Mouse (Mus musculus) cerebellum, postnatal 36 days (tissue): Measurements from ENCODE around the gene Gm42957.
A peak's percentile ranks its signal among the peaks of the same experiment; 100 is the strongest.
"Not testable (repeated sequence)": the region's sequence is repeated elsewhere in the genome, so short reads cannot be mapped to it uniquely, and the experiment has no call there.

Experiments used
- DNase-seq, 2 experiments: peaks; one replicate each; pipeline ENCODE4 v3.0.0; 2021 to 2022; ENCODE audit warnings: mixed read lengths in 2 of 2

Gm42957 gene

DNA sequence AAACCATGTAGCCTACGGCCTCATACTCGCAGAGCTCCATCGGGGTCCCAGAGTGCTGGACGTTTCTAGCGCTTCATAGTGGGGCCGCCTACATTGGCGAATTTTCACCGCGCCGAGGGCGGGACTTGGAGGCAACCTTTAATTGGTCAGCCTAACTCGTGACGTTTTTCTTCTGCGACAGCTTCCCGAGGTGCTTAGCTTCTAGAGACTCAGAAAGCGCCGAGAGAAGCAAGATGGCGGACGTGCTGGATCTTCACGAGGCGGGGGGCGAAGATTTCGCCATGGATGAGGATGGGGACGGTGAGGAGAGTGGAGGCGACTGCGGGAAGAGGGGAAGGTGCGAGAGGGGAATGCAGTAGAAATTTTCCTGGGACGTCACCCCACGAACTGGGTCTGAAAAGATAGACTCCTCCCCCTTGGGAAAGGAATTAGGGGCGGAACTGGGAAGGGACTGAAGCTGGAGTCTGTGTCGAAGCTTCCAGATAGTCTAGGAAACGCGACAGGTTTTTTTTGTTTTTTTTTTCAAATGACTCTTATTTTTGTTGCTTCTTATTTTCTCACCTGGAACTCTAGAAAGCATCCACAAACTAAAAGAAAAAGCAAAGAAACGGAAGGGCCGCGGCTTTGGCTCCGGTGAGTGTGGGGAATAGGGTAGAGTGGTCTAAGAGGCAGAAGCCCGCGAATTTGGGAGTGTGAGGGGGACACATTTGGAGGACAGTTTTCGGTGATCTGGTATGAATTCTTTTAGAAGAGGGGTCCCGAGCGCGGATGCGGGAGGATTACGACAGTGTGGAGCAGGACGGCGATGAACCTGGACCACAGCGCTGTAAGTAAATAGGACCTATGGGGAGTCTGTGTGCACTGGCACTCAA is 5.3 kb upstream of the Gm42957 start, which contains the start of gene Rbm8a:
Gene Rbm8a, plus strand, starts transcription at position 205 of the 872 bp plus-strand sequence.
- DNase-seq: peak; percentile 95 to 98

DNA sequence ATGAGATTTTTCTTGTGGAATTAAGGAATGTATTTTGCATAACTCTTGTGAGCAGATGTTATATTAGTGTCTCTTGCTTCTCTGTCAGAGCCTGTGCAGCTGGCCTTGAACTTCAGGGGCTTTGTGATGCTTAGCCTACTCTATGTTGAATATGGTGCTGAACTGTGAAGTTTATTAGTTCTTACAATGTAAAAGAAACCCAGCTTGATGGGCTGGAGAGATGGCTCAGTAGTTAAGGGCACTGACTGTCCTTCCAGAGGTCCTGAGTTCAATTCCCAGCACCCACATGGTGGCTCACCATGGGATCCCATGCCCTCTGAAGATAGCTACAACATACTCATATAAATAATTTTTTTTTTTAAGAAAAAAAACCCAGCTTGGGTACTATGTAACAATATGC is 3.2 kb upstream of the Gm42957 start:
- DNase-seq: no peak

GRCm38 (mm10) chr3:96634015-96634414 is 1.3 kb upstream of the Gm42957 start:
- no peak for DNase-seq

DNA sequence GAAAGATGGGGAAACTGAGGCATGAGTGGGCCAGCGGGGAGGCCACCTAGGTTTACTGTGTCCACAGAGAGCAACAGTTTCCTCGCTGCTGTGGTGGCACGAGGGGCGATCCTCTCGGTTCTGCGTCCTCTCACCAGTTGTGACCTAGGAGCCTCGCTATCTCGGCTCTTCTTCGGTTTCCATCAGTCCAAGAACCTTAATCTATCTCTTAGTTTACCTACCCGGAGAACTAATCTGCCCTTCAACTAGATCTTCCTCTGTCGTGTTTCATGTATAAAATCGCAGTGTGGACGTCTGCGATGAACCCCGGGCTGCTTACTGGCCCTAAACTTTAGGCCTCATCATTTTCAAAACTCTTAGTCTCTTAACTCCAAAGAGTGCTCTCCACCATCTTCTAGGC is 632 bp downstream of the Gm42957 start:
- DNase-seq: no peak

DNA sequence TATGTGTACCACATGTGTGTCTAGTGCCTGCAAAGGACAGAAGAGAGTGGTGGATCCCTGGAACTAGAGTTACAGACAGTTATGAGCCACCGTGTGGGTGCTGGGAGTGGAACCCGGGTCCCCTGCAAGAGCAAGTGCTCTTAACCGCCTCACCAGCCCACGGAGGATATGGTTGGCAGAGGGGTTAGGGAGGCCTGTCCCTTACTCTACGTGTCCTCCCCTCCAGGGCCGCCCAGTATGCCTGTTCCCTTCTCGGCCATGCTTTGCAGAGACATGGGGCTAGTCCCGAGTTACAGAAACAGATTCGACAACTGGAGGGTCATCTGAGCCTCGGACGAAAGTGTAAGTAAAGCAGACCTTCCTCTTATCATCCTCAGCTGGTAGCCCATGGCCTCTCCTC is 1.2 kb downstream of the Gm42957 start:
- DNase-seq: no peak

DNA sequence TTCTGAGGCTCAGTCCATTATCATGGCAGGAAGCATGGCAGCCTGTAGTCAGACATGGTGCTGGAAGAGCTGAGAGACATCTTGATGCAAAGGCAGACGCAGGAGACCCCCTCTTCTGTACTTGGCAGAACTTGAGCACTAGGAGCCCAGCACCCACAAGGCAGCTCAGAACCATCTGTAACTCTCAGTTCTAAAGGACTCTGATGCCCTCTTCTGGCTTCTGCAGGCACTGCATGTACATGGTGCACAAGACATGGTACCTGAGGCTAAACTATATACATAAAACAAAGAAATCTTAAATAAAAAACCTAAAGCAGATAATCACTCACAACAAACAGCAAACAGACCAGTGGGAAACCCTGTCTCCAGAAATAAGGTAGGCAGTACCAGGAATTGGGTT is 3.9 kb downstream of the Gm42957 start:
- peak; percentile 70 to 74 for DNase-seq

DNA sequence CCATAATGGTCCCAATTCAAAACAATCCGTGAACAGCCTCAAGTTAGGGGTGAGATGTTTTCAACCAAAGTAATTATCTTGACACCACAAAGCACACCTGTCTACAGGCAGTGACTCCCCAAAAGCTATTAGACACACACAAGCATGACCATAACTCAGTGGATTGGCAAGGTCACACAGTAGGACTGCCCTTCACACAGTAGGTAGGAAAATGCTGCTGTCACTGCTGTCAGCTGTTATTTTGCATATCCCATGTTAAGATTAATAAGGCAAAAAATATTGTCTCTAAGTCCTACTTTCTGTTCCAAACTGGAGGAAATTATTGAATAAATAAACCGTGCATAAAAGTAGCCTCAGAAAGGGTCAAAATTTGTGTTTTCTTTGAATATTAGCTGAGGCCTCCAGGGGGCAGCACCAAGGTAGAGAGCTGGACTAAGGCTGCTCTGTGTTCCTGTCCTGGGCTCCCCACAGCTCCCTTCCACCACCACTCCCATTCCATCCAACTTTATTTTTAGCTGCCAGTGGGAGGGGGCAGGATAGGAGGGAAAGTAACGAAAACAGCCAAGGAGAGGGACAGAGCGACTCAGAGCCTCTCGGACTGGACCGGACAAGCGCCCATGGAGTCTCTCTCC is 9.9 kb downstream of the Gm42957 start, which contains the start of gene Itga10:
Gene Itga10, plus strand, starts transcription at position 567 of the 632 bp plus-strand sequence.
- DNase-seq: peak; percentile 43 to 47

DNA sequence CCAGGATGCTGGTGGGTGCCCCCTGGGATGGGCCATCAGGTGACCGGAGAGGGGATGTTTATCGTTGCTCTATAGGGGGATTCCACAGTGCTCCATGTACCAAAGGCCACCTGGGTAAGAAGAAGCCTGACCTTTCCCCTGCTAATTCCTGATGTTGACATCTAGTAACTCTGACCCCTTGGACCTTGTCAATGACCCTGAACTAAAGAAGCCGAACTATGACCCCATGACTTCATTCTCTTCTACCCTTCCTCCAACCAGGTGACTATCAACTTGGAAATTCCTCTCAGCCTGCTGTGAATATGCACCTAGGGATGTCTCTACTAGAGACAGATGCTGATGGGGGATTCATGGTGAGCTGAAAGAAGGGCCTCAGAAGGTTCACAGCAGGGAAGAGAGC is 12.1 kb downstream of the Gm42957 start:
- no peak for DNase-seq

- DNase-seq: no peak
Observed at GRCm38 (mm10) chr3:96660901-96661300, 25.6 kb downstream of the Gm42957 start.

GRCm38 (mm10) chr3:96662731-96663316 is 27.6 kb downstream of the Gm42957 start:
- DNase-seq: peak; percentile 17 to 20

DNA sequence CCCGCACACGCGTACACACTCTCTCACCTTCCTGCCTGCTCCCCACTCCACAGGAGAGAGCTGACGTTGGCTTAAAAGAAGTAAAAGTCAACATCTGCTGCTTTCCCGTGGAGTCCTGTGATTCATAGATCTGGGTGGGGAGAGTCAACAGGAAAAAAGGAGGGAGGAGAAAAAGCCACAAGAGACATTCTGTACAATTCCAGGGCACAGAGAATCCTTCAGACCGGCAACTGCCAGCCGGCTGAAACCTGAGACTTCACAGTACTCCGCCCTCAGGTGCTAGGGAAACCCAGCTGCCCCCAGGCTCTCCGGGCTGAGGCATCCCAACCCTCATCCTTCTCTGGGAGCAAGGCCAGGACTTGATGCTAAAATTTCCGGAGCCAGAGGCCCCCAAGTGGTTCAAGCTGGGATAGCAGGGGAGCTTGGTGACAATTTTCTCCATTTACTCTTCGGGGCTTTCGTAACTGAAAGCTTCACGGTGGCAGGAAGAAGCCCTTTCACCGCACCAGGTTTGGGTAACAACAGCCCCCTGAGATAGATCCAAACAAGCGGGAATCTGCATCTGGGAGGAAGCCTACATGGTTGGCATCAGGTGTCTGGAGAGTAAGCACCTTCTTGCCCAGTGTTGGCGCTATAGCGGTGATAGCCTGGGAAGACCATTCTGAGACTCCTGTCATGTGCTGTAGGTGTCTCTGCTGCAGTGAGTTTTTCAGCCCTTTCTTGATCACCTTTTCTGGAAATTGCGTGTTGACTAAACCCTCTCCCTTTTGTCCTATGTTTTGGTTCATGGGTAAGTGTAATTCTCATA is 28.4 kb downstream of the Gm42957 start:
- DNase-seq: peak; percentile 90 to 96

- DNase-seq: not testable (repeated sequence)
Observed at GRCm38 (mm10) chr3:96665732-96666363, 30.6 kb downstream of the Gm42957 start.

DNA sequence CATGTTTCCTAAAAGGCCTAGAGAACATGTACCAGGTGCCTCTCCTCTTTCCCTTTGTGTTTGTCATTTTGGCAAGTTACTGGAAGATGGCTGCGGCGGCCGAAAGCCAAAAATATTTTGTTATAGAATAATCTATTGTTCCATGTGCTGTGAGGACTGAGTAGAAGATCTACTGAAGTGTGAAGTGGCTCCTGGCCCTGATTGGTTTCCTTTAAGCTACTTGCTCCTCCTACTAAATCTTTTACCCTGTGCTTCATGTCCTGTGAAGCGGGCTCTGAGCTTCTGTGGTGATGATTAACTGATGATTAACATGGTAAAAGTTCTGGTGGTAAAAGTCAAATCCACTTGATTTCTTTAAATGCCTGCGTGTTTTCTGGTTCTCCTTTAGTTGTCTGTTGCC is 31.6 kb downstream of the Gm42957 start:
- DNase-seq: no peak

- no peak for DNase-seq
Observed at GRCm38 (mm10) chr3:96667316-96667715, 32.0 kb downstream of the Gm42957 start.

- no peak for DNase-seq
Observed at GRCm38 (mm10) chr3:96668424-96669067, 33.3 kb downstream of the Gm42957 start.

GRCm38 (mm10) chr3:96669727-96670468 is 34.6 kb downstream of the Gm42957 start, which contains the start of gene Ankrd35:
Ankrd35 (plus strand) TSS chr3:96670131.
- peak; percentile 70 to 77 for DNase-seq

DNA sequence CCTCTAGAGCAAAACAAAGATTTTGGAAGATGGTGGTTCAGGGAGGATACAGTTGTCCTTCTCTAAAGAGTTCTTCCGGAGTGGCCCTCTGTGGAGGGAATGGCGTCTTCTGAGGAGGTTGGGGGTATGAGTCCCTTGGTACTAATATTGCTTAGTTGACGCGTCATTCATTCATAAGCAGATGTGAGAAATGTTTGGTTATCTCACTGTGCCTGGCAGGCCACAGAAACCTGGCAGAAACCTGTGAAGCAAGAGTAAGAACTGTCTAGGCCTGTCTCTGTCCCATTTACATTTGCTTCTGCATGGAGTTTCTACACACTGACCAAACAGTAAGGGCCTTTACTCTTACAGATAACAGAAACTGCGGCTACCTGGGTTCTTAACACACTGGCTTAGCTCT is 36.2 kb downstream of the Gm42957 start:
- DNase-seq: no peak

- no peak for DNase-seq
Observed at GRCm38 (mm10) chr3:96673514-96673913, 38.2 kb downstream of the Gm42957 start.

GRCm38 (mm10) chr3:96674442-96674841 is 39.2 kb downstream of the Gm42957 start:
- no peak for DNase-seq

GRCm38 (mm10) chr3:96675171-96675570 is 39.9 kb downstream of the Gm42957 start:
- no peak for DNase-seq

GRCm38 (mm10) chr3:96675690-96676089 is 40.4 kb downstream of the Gm42957 start:
- no peak for DNase-seq
